Mouse (Mus musculus) embryonic fibroblast, embryonic 13.5 days (primary cell): ENCODE measurements at regions not wholly inside any gene's neighbourhood (a gene's known extent, or its start where the extent isn't known, plus 50 kb on each side); places are given as distances from the start of the nearest gene placed in this dataset.
A peak's percentile ranks its signal among the peaks of the same experiment; 100 is the strongest.
"Not testable (repeated sequence)": the region's sequence is repeated elsewhere in the genome, so short reads cannot be mapped to it uniquely, and the experiment has no call there.

ENCODE experiments used
- H3K27ac ChIP-seq: 2 replicates; pipeline ENCODE4 v1.5.1; 2012; ENCODE audit warnings: low read length, control low read depth, inconsistent platforms; ENCODE audit not compliant: insufficient read depth
- H3K4me1 ChIP-seq: 2 replicates; pipeline ENCODE4 v1.6.1; 2011; ENCODE audit warnings: low read length; ENCODE audit not compliant: control insufficient read depth, insufficient read depth
- H3K4me3 ChIP-seq: 2 replicates; pipeline ENCODE4 v1.5.1; 2011; ENCODE audit warnings: mild to moderate bottlenecking, control low read depth, low read length; ENCODE audit not compliant: insufficient read depth
- CTCF ChIP-seq: IDR thresholded peaks from 2 replicates; pipeline ENCODE4 v1.5.1; 2011; ENCODE audit warnings: mild to moderate bottlenecking, control low read depth, low read length, moderate library complexity, borderline replicate concordance; ENCODE audit not compliant: insufficient read depth
- POLR2A ChIP-seq: IDR thresholded peaks from 2 replicates; pipeline ENCODE4 v1.6.1; 2011; ENCODE audit warnings: low read depth, mild to moderate bottlenecking, control low read depth, low read length, moderate library complexity

GRCm38 (mm10) chr11:20390622-20391021 lies 58.1 kb upstream of the Slc1a4 start:
- Histone ChIP-seq H3K27ac (no peak overlapping the region), H3K4me1 (no peaks in the 10 kb centered on the region), H3K4me3 (no peak overlapping the region)
- TF ChIP-seq POLR2A: no peak
- no peak for TF ChIP-seq CTCF

GRCm38 (mm10) chr11:20393302-20393701 lies 60.8 kb upstream of the Slc1a4 start:
- H3K4me1 ChIP-seq, H3K4me3 ChIP-seq, H3K27ac ChIP-seq: not testable (repeated sequence)

GRCm38 (mm10) chr11:20393807-20394206 lies 61.3 kb upstream of the Slc1a4 start:
- H3K4me1 ChIP-seq, H3K27ac ChIP-seq, H3K4me3 ChIP-seq: not testable (repeated sequence)

- Histone ChIP-seq H3K27ac (no peak overlapping the region), H3K4me3 (no peak overlapping the region), H3K4me1 (no peaks in the 10 kb centered on the region)
- TF ChIP-seq CTCF: no peak
- TF ChIP-seq POLR2A: no peak
Measured at GRCm38 (mm10) chr11:20395848-20396203, 63.3 kb upstream of the Slc1a4 start.

- H3K27ac ChIP-seq: no peak overlapping the region
- H3K4me3 ChIP-seq: no peak overlapping the region
- no peaks in the 10 kb centered on the region for H3K4me1 ChIP-seq
- TF ChIP-seq POLR2A (no peak), CTCF (no peak)
Measured at GRCm38 (mm10) chr11:20396204-20396848, 63.8 kb upstream of the Slc1a4 start.

GRCm38 (mm10) chr11:20396884-20397283 lies 64.4 kb upstream of the Slc1a4 start:
- H3K4me1 ChIP-seq: no peaks in the 10 kb centered on the region
- TF ChIP-seq POLR2A: no peak
- TF ChIP-seq CTCF: no peak
- H3K4me3 ChIP-seq: no peak overlapping the region
- H3K27ac ChIP-seq: no peak overlapping the region

GRCm38 (mm10) chr11:20400302-20401234 lies 68.1 kb upstream of the Slc1a4 start:
- Histone ChIP-seq H3K4me3 (no peak overlapping the region), H3K27ac (no peak overlapping the region), H3K4me1 (no peaks in the 10 kb centered on the region)
- no peak for TF ChIP-seq POLR2A
- TF ChIP-seq CTCF: peak; percentile 92; the same call in 1 of the 2 replicates

GRCm38 (mm10) chr11:20403456-20403855 lies 70.9 kb upstream of the Slc1a4 start:
- H3K4me3 ChIP-seq: no peak overlapping the region
- no peak overlapping the region for H3K27ac ChIP-seq
- no peak for TF ChIP-seq POLR2A
- TF ChIP-seq CTCF: no peak
- no peaks in the 10 kb centered on the region for H3K4me1 ChIP-seq

- H3K4me1 ChIP-seq: no peaks in the 10 kb centered on the region
- TF ChIP-seq CTCF (no peak), POLR2A (no peak)
- no peak overlapping the region for H3K27ac ChIP-seq
- H3K4me3 ChIP-seq: no peak overlapping the region
Measured at GRCm38 (mm10) chr11:20404476-20404875, 72.0 kb upstream of the Slc1a4 start.

- TF ChIP-seq POLR2A (no peak), CTCF (no peak)
- no peak overlapping the region for H3K4me3 ChIP-seq
- no peaks in the 10 kb centered on the region for H3K4me1 ChIP-seq
- H3K27ac ChIP-seq: no peak overlapping the region
Measured at GRCm38 (mm10) chr11:20418141-20418540, 85.6 kb upstream of the Slc1a4 start.
